Mouse (Mus musculus) stomach, embryonic 14.5 days (tissue): ENCODE data around the gene Gsta1. TPM values are rescaled to one million over a fixed set of nuclear protein-coding genes. Genes with fewer than 3 reads are reported as not detected.
A peak's percentile ranks its signal among the peaks of the same experiment; 100 is the strongest.
"Not testable (repeated sequence)": the region's sequence is repeated elsewhere in the genome, so short reads cannot be mapped to it uniquely, and the experiment has no call there.

Source experiments
- ATAC-seq: fragments of 200-750 bp; cut with Nextera tagmentation; 2 replicates; pipeline ENCODE4 v1.8.0; 2017; ENCODE audit warnings: low read depth, moderate TSS enrichment; ENCODE audit not compliant: insufficient number of reproducible peaks, insufficient read depth, low FRiP score
- H3K27ac ChIP-seq: fragments of 300-500 bp; sonication (generic); 2 replicates; pipeline ENCODE4 v1.5.1; 2014; ENCODE audit warnings: mild to moderate bottlenecking, low read length, moderate library complexity, mixed read lengths
- H3K27me3 ChIP-seq: fragments of 300-500 bp; sonication (generic); 2 replicates; pipeline ENCODE4 v1.6.1; 2014; ENCODE audit warnings: low read length, control low read depth, mixed read lengths; ENCODE audit not compliant: control insufficient read depth, insufficient read depth
- H3K36me3 ChIP-seq: fragments of 300-500 bp; sonication (generic); 2 replicates; pipeline ENCODE4 v1.6.1; 2014; ENCODE audit warnings: mild to moderate bottlenecking, control low read depth, low read length, moderate library complexity, mixed read lengths; ENCODE audit not compliant: control insufficient read depth, insufficient read depth
- H3K4me1 ChIP-seq: fragments of 300-500 bp; sonication (generic); 2 replicates; pipeline ENCODE4 v1.6.1; 2014; ENCODE audit warnings: low read length, control low read depth, mixed read lengths; ENCODE audit not compliant: control insufficient read depth, insufficient read depth
- H3K4me2 ChIP-seq: fragments of 300-500 bp; sonication (generic); replicated peaks from 2 replicates; pipeline ENCODE4 v1.6.1; 2014; ENCODE audit warnings: low read depth, low read length, control low read depth
- H3K4me3 ChIP-seq: fragments of 300-500 bp; sonication (generic); 2 replicates; pipeline ENCODE4 v1.5.1; 2014; ENCODE audit warnings: low read depth, low read length, control low read depth
- H3K9ac ChIP-seq: fragments of 300-500 bp; sonication (generic); replicated peaks from 2 replicates; pipeline ENCODE4 v1.6.1; 2014; ENCODE audit warnings: low read depth, mild to moderate bottlenecking, control low read depth, low read length, moderate library complexity, mixed read lengths
- H3K9me3 ChIP-seq: fragments of 300-500 bp; sonication (generic); 2 replicates; pipeline ENCODE4 v1.6.1; 2016; ENCODE audit warnings: low read depth, low read length, control low read depth; ENCODE audit not compliant: control insufficient read depth
- WGBS: fragments of 180-500 bp; shearing (Covaris S2); extraction: QIAGEN DNeasy Blood & Tissue Kit; methylation state at CpG from one replicate; pipeline ENCODE4 v1.1.7; 2014; 5-methylcytosine and 5-hydroxymethylcytosine counted together
- polyA plus RNA-seq: library from polyadenylated mRNA; unstranded; fragments of >200 nt; fragmentation: Nextera tagmentation; extraction: Ambion mirVana; gene quantifications from 2 replicates; pipeline ENCODE4 v1.2.1, GENCODE M21; 2014

Gsta1 gene
- polyA plus RNA-seq, 1 experiment from 2014 or later: 9.6 TPM

GRCm38 (mm10) chr9:78256914-78257313, 26.5 kb downstream of the Gsta1 start, which contains the start of gene Gm3776:
TSS of gene Gm3776 (plus strand) at chr9:78257129.
- not testable (repeated sequence) for H3K9me3 ChIP-seq, H3K4me3 ChIP-seq, H3K27ac ChIP-seq, H3K4me1 ChIP-seq, H3K9ac ChIP-seq, H3K36me3 ChIP-seq, H3K4me2 ChIP-seq, H3K27me3 ChIP-seq, ATAC-seq
- WGBS: 80% methylated on average over 1 of the region's 3 CpGs

- 0% methylated on average over 1 of the region's 6 CpGs for WGBS
- H3K9me3 ChIP-seq, H3K36me3 ChIP-seq, H3K4me3 ChIP-seq, H3K27ac ChIP-seq, H3K4me2 ChIP-seq, H3K27me3 ChIP-seq, H3K9ac ChIP-seq, H3K4me1 ChIP-seq: not testable (repeated sequence)
- 0 out of 2 replicates have a peak, but pooled peaks have one; percentile 43 for ATAC-seq
Observed at GRCm38 (mm10) chr9:78259688-78260087, 29.2 kb downstream of the Gsta1 start.

- not testable (repeated sequence) for ATAC-seq, H3K27me3 ChIP-seq, H3K36me3 ChIP-seq, H3K27ac ChIP-seq, H3K4me2 ChIP-seq, H3K4me3 ChIP-seq, H3K9ac ChIP-seq, H3K9me3 ChIP-seq, H3K4me1 ChIP-seq
- 71% methylated on average over 3 of the region's 3 CpGs for WGBS
Observed at GRCm38 (mm10) chr9:78270945-78271344, 40.5 kb downstream of the Gsta1 start.

- H3K36me3 ChIP-seq, ATAC-seq, H3K9ac ChIP-seq, H3K4me3 ChIP-seq, H3K27me3 ChIP-seq, H3K27ac ChIP-seq, H3K9me3 ChIP-seq, H3K4me2 ChIP-seq, H3K4me1 ChIP-seq: not testable (repeated sequence)
- WGBS: 71% methylated on average over 4 of the region's 4 CpGs
Observed at GRCm38 (mm10) chr9:78282002-78282711, 51.7 kb downstream of the Gsta1 start.

GRCm38 (mm10) chr9:78289063-78289462, 58.6 kb downstream of the Gsta1 start:
- 67% methylated on average over 1 of the region's 1 CpGs for WGBS
- not testable (repeated sequence) for H3K4me1 ChIP-seq, H3K9ac ChIP-seq, H3K27ac ChIP-seq, H3K27me3 ChIP-seq, H3K36me3 ChIP-seq, H3K4me3 ChIP-seq, H3K4me2 ChIP-seq, H3K9me3 ChIP-seq, ATAC-seq

GRCm38 (mm10) chr9:78289723-78290122, 59.3 kb downstream of the Gsta1 start, which contains the start of gene Gm10639:
TSS of gene Gm10639 (plus strand) at chr9:78289923.
- H3K27ac ChIP-seq, H3K9ac ChIP-seq, H3K9me3 ChIP-seq, H3K36me3 ChIP-seq, H3K4me2 ChIP-seq, H3K4me1 ChIP-seq, H3K4me3 ChIP-seq, H3K27me3 ChIP-seq: not testable (repeated sequence)
- ATAC-seq: 0 out of 2 replicates have a peak, but pooled peaks have one; percentile 46
- 77% methylated on average over 3 of the region's 3 CpGs for WGBS

Other genes starting within 250 kb of the Gsta1 start
- 0.20 TPM in 1 of 2 replicates, not detected in the other for gene Gcm1, start 178.7 kb upstream of the Gsta1 start, polyA plus RNA-seq
- 37.8 and 39.9 TPM in 2 replicates for gene Fbxo9, start 121.6 kb upstream of the Gsta1 start, polyA plus RNA-seq
- gene Ick, start 121.5 kb upstream of the Gsta1 start, polyA plus RNA-seq: 28.4 and 29.9 TPM in 2 replicates
- 478 and 492 TPM in 2 replicates for gene Gsta4, start 47.9 kb upstream of the Gsta1 start, polyA plus RNA-seq
- 6.6 and 9.8 TPM in 2 replicates for gene Gm3776, start 26.5 kb downstream of the Gsta1 start, polyA plus RNA-seq
- gene Gm10639, start 59.3 kb downstream of the Gsta1 start, polyA plus RNA-seq: 0.49 TPM in 1 of 2 replicates, not detected in the other
- gene Omt2a, start 84.1 kb downstream of the Gsta1 start, polyA plus RNA-seq: 0.42 TPM in 1 of 2 replicates, not detected in the other
- gene Omt2b, start 96.9 kb downstream of the Gsta1 start, polyA plus RNA-seq: not detected in 2 replicates
- gene Gsta2, start 125.1 kb downstream of the Gsta1 start, polyA plus RNA-seq: 1.2 and 1.9 TPM in 2 replicates
- 0.45 TPM in 1 of 2 replicates, not detected in the other for gene Dppa5a, start 137.5 kb downstream of the Gsta1 start, polyA plus RNA-seq
- gene Ooep, start 148.1 kb downstream of the Gsta1 start, polyA plus RNA-seq: 0.35 and 0.74 TPM in 2 replicates
- gene Ddx43, start 165.1 kb downstream of the Gsta1 start, polyA plus RNA-seq: 0.29 and 0.51 TPM in 2 replicates
- 2.7 and 3.3 TPM in 2 replicates for gene Cgas, start 212.6 kb downstream of the Gsta1 start, polyA plus RNA-seq
- gene Mto1, start 217.6 kb downstream of the Gsta1 start, polyA plus RNA-seq: 24.6 and 27.1 TPM in 2 replicates
- 0.80 and 0.90 TPM in 2 replicates for gene Gm17324, start 218.1 kb downstream of the Gsta1 start, polyA plus RNA-seq